Mouse (Mus musculus) CH12.LX (cell line): ENCODE measurements around the gene Anks1b.

Source experiments
- CTCF ChIP-seq, 2 experiments: IDR thresholded peaks in 1 of 2; conservative IDR thresholded peaks in 1 of 2; 2 replicates each; pipeline ENCODE4 v1.5.1; 2011 to 2012; ENCODE audit warnings: low read depth in 2 of 2, low read length in 2 of 2, improper control_type of control experiment in 1 of 2, inconsistent platforms in 1 of 2, mild to moderate bottlenecking in 1 of 2, moderate library complexity in 1 of 2
- EP300 ChIP-seq: IDR thresholded peaks from 2 replicates; pipeline ENCODE4 v1.6.1; 2011; ENCODE audit warnings: low read length, improper control_type of control experiment
- ETS1 ChIP-seq: conservative IDR thresholded peaks from 2 replicates; pipeline ENCODE4 v1.6.1; 2012; ENCODE audit warnings: low read depth, mild to moderate bottlenecking, inconsistent platforms, low read length, improper control_type of control experiment, moderate library complexity
- JUND ChIP-seq: conservative IDR thresholded peaks from 2 replicates; pipeline ENCODE4 v1.6.1; 2011; ENCODE audit warnings: low read depth, low read length, improper control_type of control experiment
- KAT2A ChIP-seq: IDR thresholded peaks from 2 replicates; pipeline ENCODE4 v1.6.1; 2012; ENCODE audit warnings: low read length, improper control_type of control experiment, inconsistent platforms; ENCODE audit not compliant: insufficient replicate concordance
- MAX ChIP-seq: IDR thresholded peaks from 2 replicates; pipeline ENCODE4 v1.6.1; 2011; ENCODE audit warnings: low read length, improper control_type of control experiment
- MXI1 ChIP-seq: IDR thresholded peaks from 2 replicates; pipeline ENCODE4 v1.6.1; 2011; ENCODE audit warnings: mild to moderate bottlenecking, low read depth, low read length, improper control_type of control experiment
- MYC ChIP-seq: IDR thresholded peaks from 2 replicates; pipeline ENCODE4 v1.6.1; 2011; ENCODE audit warnings: low read depth, mild to moderate bottlenecking, improper control_type of control experiment, low read length
- NELFE ChIP-seq: IDR thresholded peaks from 2 replicates; pipeline ENCODE4 v1.6.1; 2011; ENCODE audit warnings: low read depth, low read length, improper control_type of control experiment
- RAD21 ChIP-seq: IDR thresholded peaks from 2 replicates; pipeline ENCODE4 v1.6.1; 2011; ENCODE audit warnings: low read depth, mild to moderate bottlenecking, low read length, improper control_type of control experiment, moderate library complexity
- TCF12 ChIP-seq: IDR thresholded peaks from 2 replicates; pipeline ENCODE4 v1.6.1; 2014; ENCODE audit warnings: low read depth, mild to moderate bottlenecking, inconsistent platforms, low read length, improper control_type of control experiment
- USF1 ChIP-seq: IDR thresholded peaks from 2 replicates; pipeline ENCODE4 v1.6.1; 2014; ENCODE audit warnings: low read depth, mild to moderate bottlenecking, inconsistent platforms, low read length, improper control_type of control experiment
- ZNF384 ChIP-seq: IDR thresholded peaks from 2 replicates; pipeline ENCODE4 v1.6.1; 2012; ENCODE audit warnings: low read depth, low read length, improper control_type of control experiment, inconsistent platforms

- TF ChIP-seq KAT2A (no peak), CTCF (conservative IDR thresholded peaks at IDR 0.05 in 1 of 2, IDR thresholded peaks at IDR 0.05 in 1 of 2; ENCODE audit: low read depth in 2 of 2, low read length in 2 of 2) (no peak), RAD21 (no peak), ZNF384 (no peak), MXI1 (no peak), ETS1 (no peak), NELFE (no peak), JUND (no peak), EP300 (no peak), TCF12 (no peak), USF1 (no peak), MAX (no peak), MYC (no peak)
Measured at GRCm38 (mm10) chr10:89913174-89913573, 39.9 kb downstream of the Anks1b start.
